Mouse (Mus musculus): ENCODE measurements around the gene Tinagl1.

Gene Tinagl1

DNA sequence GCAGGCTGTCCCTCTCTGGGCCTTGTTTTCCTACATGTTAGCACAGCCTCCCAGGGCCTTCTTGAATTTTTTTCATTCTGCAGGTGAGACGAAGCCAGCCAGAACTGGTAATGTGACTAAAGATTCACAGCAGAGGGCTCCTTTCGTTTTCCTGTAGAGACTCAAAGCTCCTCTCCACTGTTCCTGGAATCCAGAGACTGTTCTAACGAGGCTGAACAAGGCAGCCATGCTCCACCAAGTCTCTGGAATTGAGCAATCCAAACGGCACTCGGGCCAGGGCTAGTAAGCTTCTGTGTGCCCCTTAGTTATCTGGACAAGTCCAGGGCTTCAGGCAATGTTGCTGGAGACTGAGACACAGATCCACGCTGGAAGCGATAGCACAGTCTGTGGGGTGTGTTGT is 2.6 kb upstream of the Tinagl1 start:
- DNase-seq (ENCODE audit: low read depth, low spot score), result no peak

DNA sequence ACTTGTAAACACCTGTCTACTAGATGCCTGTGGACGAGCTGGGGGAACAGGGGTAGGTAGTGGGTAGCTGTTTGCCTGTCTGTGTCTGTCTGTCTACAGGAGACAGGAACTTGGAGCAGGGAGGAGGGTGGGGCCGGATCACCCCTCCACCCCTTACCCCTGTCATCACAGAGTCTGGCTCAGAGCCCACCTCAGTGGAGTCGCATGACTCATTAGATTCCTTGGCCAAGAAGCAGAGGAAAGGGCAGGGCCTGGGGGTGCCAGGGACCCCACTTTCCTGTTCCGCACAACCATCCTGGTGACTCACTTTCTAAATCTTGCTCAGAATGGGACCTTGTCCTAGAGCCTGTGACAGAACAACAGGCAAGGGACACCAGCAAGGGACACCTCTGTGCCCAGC is 2.2 kb upstream of the Tinagl1 start:
- no peak for DNase-seq (ENCODE audit: low read depth, low spot score)

GRCm38 (mm10) chr4:130176156-130176720 is 1.3 kb upstream of the Tinagl1 start:
- DNase-seq (ENCODE audit: low read depth, low spot score), result no peak

DNA sequence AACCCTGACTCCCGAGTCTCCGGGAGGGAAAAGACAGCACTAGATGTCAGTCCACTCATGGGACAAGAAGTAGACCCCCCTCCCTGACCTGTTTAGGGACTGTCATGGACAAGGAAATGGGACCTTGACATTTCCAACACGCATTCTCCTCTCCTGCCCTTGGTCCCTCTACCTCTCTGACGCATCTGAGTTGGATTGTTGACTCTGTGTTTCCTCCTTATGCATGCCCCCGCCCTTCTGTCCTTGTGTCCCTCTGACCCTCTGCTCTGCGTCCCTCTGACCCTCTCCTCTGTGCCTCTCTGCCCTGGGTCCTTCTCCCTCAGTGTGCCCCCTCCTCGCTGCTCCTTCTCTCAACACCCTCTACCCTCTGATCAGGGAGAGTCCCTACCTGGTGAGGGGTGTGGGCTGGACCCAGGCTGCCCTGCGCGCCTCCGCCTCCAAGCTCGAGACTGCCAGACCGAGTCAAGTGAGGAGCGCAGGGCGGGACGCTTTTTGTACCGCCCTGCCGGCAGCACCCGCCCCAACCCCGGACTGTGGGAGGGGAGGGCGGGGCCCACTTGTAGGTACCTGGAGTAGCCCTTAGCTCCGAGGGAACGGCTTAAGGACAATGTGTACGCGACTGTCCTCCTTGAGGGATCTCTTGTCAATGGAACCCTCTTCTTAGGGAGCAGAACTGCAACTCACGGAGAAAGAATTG is 439 bp downstream of the Tinagl1 start:
- peak; percentile 83 for DNase-seq (ENCODE audit: low read depth, low spot score)

DNA sequence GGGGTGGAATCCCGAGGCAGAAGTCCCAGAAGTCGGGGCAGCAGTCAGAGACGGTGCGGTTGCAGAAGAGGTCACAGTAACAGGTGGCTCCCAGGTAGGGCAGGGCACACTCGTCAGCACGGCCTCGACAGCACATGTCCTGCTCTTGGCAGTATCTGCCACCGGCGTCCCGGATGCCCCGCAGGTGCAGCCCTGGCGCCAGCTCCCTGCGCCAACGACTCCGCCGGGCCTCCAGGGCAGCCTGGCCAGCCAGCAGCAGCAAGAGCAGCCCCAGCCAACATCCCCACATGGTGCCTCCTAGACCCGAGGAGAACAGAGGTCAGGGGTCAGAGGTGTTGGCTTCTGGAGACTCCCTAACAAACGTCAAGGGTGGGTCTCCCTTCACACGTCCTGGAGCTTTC is 1.0 kb downstream of the Tinagl1 start:
- DNase-seq (ENCODE audit: low read depth, low spot score), result no peak

DNA sequence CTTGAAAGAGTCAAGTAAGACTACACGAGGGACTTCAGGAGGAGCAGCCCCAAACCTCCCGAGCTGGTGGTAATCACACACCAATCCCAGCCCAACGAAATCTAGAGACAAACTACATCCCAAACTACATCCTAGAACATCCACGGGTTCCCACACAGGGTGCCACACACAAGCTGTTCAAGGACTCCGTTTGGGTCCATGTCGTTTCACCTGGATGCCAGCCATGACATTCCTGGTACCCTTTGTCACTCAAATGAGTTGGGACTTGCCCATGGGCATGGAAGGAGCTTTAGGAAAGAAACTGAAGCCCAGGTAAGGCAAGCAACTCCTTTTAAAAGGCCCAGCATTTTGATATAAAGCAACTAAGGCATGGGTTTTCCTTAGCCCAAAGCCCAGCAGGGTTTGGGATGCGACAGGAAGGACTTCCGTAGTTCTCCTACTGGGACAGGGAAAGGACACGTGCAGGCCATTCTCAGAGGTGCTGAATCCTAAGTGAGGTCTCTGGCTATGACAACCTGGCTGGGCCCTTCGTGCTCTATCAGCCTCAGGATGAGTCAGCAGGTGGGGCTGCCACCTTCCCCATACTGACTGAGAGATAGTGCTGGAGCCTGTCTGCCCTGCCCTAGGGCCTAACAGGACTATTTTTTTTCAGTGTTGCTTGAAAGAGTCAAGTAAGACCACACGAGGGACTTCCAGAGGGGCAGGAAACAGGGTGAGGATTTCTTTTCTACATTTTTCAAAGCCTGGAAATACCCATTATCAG is 1.7 kb downstream of the Tinagl1 start:
- DNase-seq (ENCODE audit: low read depth, low spot score), result no peak

GRCm38 (mm10) chr4:130171951-130172765 is 2.8 kb downstream of the Tinagl1 start:
- no peak for DNase-seq (ENCODE audit: low read depth, low spot score)

GRCm38 (mm10) chr4:130170362-130170761 is 4.6 kb downstream of the Tinagl1 start:
- no peak for DNase-seq (ENCODE audit: low read depth, low spot score)

DNA sequence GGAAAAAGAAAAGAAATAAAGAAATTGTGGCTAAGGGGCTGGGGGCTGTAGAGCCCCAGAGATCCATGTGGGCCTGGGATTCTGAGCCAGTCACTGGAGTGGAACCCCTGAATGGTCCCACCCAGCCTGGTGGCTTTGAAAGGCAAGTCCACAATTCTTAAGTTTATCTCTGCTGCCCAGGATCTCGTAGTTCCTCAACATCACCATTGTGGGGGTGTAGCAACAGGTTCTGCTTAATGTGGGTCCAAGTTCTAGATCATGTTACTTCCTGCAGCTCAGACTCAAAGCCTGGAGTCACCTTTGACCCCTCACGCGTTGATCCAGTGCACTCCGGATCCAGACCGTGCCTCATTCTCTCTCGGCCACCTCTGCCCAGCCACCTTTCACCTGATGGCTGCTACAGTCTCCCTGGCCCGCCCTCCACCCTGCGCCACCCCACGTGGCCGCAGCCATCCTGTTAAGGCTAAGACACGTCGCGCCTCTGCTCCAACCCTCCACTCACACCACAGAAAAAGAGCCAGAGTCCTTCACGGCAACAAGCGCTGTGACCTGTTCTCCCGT is 5.4 kb downstream of the Tinagl1 start:
- DNase-seq (ENCODE audit: low read depth, low spot score), result no peak

DNA sequence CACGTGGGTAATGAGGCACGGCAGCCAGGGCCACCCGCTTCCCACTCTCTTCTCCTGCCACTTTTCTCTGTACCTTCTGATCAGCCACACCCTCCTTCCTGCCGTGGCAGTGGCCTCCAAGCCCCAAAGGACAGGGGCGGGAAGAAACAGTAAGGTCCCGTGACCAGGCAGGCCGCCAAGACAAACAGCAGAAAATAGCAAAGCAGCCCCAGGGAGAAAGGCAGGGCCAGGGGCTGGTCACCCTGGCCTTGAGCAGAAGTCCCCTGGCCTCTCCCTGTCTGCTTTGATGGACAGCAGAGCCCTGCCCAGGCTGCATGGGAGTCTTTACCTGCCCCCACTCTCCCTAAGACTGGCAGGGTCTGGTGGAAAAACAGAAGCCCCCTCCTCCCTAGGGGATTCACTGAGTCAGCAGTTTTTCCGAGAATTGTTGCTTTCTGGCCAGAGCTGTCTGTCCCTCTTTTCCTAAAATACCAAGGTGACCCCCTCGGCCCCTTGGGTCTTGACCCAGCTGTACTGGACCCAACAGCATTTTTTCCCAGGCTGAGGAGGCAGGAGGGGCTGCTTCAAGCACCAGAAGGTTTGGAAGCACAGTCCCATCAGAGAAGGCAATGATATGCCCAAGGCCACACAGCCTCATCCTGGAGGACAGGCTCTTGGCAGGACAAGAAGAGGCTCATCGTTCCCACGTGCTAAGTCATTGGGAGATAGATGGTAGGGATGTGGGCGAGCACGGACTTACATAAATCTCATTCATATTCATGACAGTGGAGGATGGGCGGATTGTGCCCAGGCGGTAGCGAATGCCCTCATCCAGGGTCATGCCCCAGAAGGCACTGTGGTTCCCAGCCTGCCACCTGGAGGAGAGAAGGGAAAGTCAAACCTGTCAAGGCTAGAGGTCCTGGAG is 6.4 kb downstream of the Tinagl1 start:
- no peak for DNase-seq (ENCODE audit: low read depth, low spot score)

- DNase-seq (ENCODE audit: low read depth, low spot score), result no peak
Measured at GRCm38 (mm10) chr4:130167814-130168213, 7.1 kb downstream of the Tinagl1 start.

- no peak for DNase-seq (ENCODE audit: low read depth, low spot score)
Measured at GRCm38 (mm10) chr4:130167321-130167720, 7.6 kb downstream of the Tinagl1 start.

GRCm38 (mm10) chr4:130166592-130166991 is 8.3 kb downstream of the Tinagl1 start:
- DNase-seq (ENCODE audit: low read depth, low spot score), result no peak

- no peak for DNase-seq (ENCODE audit: low read depth, low spot score)
Measured at GRCm38 (mm10) chr4:130166061-130166460, 8.9 kb downstream of the Tinagl1 start.

GRCm38 (mm10) chr4:130164121-130164520 is 10.8 kb downstream of the Tinagl1 start:
- DNase-seq (ENCODE audit: low read depth, low spot score), result no peak

- DNase-seq (ENCODE audit: low read depth, low spot score), result no peak
Measured at GRCm38 (mm10) chr4:130163391-130163861, 11.5 kb downstream of the Tinagl1 start.

DNA sequence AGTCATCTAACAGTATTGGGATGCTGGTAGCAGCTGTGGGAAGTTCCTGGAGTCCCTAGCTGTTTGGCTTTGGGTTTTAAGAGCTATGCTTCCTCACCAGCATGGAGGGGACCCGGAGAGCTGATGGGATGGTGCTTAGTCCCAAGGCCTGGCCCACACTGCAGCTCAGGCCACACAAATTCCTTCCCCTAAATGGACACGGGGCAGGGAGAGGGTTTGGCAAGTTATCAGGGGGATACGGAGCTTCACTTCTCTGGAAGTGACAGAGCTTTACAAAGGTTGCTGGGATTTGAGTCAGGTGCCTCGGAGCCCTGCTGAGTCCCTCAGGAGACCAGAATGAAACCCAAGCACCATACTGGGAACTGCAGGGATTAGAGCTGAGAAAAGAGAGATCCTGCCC is 13.6 kb downstream of the Tinagl1 start:
- DNase-seq (ENCODE audit: low read depth, low spot score), result no peak

- DNase-seq (ENCODE audit: low read depth, low spot score), result no peak
Measured at GRCm38 (mm10) chr4:130156812-130157371, 18.0 kb downstream of the Tinagl1 start.

- DNase-seq (ENCODE audit: low read depth, low spot score), result no peak
Measured at GRCm38 (mm10) chr4:130154250-130154649, 20.7 kb downstream of the Tinagl1 start.

- no peak for DNase-seq (ENCODE audit: low read depth, low spot score)
Measured at GRCm38 (mm10) chr4:130148405-130148804, 26.5 kb downstream of the Tinagl1 start.

Measured in R1 (cell line).